Mouse (Mus musculus) neural tube, embryonic 11.5 days (tissue): ENCODE measurements around the gene Asb11. TPM values are rescaled to one million over a fixed set of nuclear protein-coding genes. Genes with fewer than 3 reads are reported as not detected.

Experiments used
- ATAC-seq: fragments of 200-750 bp; cut with Nextera tagmentation; 2 replicates; pipeline ENCODE4 v1.8.0; 2017; ENCODE audit warnings: moderate number of reproducible peaks, mild to moderate bottlenecking, moderate TSS enrichment, moderate library complexity; ENCODE audit not compliant: insufficient read depth, low FRiP score, low TSS enrichment
- DNase-seq: peaks from one replicate; pipeline ENCODE4 v3.0.0-alpha.2; 2015; ENCODE audit warnings: low spot score
- H3K27ac ChIP-seq: fragments of 300-500 bp; sonication (generic); 2 replicates; pipeline ENCODE4 v1.5.1; 2014; ENCODE audit warnings: low read depth, mild to moderate bottlenecking, low read length
- H3K27me3 ChIP-seq: fragments of 300-500 bp; sonication (generic); 2 replicates; pipeline ENCODE4 v1.6.1; 2014; ENCODE audit warnings: mild to moderate bottlenecking, low read length, mixed read lengths; ENCODE audit not compliant: control insufficient read depth, insufficient read depth
- H3K36me3 ChIP-seq: fragments of 300-500 bp; sonication (generic); 2 replicates; pipeline ENCODE4 v1.6.1; 2014; ENCODE audit warnings: mild to moderate bottlenecking, low read length, moderate library complexity, mixed read lengths; ENCODE audit not compliant: control insufficient read depth, insufficient read depth
- H3K4me1 ChIP-seq: fragments of 300-500 bp; sonication (generic); 2 replicates; pipeline ENCODE4 v1.6.1; 2014; ENCODE audit warnings: low read length, mixed read lengths; ENCODE audit not compliant: control insufficient read depth, insufficient read depth
- H3K4me2 ChIP-seq: fragments of 300-500 bp; sonication (generic); 2 replicates; pipeline ENCODE4 v1.6.1; 2014; ENCODE audit warnings: low read depth, mild to moderate bottlenecking, moderate library complexity
- H3K4me3 ChIP-seq: fragments of 300-500 bp; sonication (generic); 2 replicates; pipeline ENCODE4 v1.5.1; 2014; ENCODE audit warnings: low read depth, low read length
- H3K9ac ChIP-seq: fragments of 300-500 bp; sonication (generic); 2 replicates; pipeline ENCODE4 v1.6.1; 2014; ENCODE audit warnings: mild to moderate bottlenecking, low read length
- H3K9me3 ChIP-seq: fragments of 300-500 bp; sonication (generic); 2 replicates; pipeline ENCODE4 v1.6.1; 2016; ENCODE audit warnings: low read length; ENCODE audit not compliant: control insufficient read depth
- WGBS: fragments of 180-500 bp; shearing (Covaris S2); extraction: QIAGEN DNeasy Blood & Tissue Kit; methylation state at CpG from one replicate; pipeline ENCODE4 v1.1.7; 2014; 5-methylcytosine and 5-hydroxymethylcytosine counted together
- polyA plus RNA-seq: library from polyadenylated mRNA; unstranded; fragments of >200 nt; fragmentation: Nextera tagmentation; extraction: Ambion mirVana; gene quantifications from 2 replicates; pipeline ENCODE4 v1.2.1, GENCODE M21; 2014

Gene Asb11
- polyA plus RNA-seq, 1 experiment from 2014 or later = not detected

- DNase-seq (no peak), ATAC-seq (no peak)
- H3K27me3 ChIP-seq = no peaks in the 10 kb centered on the region
- H3K9me3 ChIP-seq = no peaks in the 10 kb centered on the region
- H3K4me3 ChIP-seq = no peak overlapping the region
- no peak overlapping the region for H3K9ac ChIP-seq
- no peaks in the 10 kb centered on the region for H3K36me3 ChIP-seq
- H3K27ac ChIP-seq = no peak overlapping the region
- H3K4me2 ChIP-seq = no peak overlapping the region
- H3K4me1 ChIP-seq = no peaks in the 10 kb centered on the region
Observed at GRCm38 (mm10) chrX:164418008-164418407, 18.8 kb upstream of the Asb11 start.

- peak; percentile 100 for ATAC-seq
- H3K27me3 ChIP-seq = no peaks in the 10 kb centered on the region
- no peaks in the 10 kb centered on the region for H3K36me3 ChIP-seq
- no peak within 1 kb of the TSS for H3K27ac ChIP-seq
- WGBS = 18% methylated on average over 35 of the region's 40 CpGs
- no peaks in the 10 kb centered on the region for H3K9me3 ChIP-seq
- H3K4me1 ChIP-seq = no peaks in the 10 kb centered on the region
- peak within 1 kb of the TSS; percentile 46 for H3K4me2 ChIP-seq
- peak; percentile 91 for DNase-seq
- H3K9ac ChIP-seq = peak within 1 kb of the TSS; percentile 65
- peak within 1 kb of the TSS; percentile 54 for H3K4me3 ChIP-seq
Observed at GRCm38 (mm10) chrX:164419471-164419939, 17.3 kb upstream of the Asb11 start, which contains the start of gene Piga. Gene Piga (plus strand): TSS chrX:164419787.

GRCm38 (mm10) chrX:164419955-164420354, 16.8 kb upstream of the Asb11 start:
- H3K4me2 ChIP-seq = peak overlapping the region; percentile 46
- ATAC-seq (no peak), DNase-seq (no peak)
- H3K9me3 ChIP-seq = no peaks in the 10 kb centered on the region
- no peak overlapping the region for H3K27ac ChIP-seq
- WGBS = 23% methylated on average over 13 of the region's 13 CpGs
- no peaks in the 10 kb centered on the region for H3K4me1 ChIP-seq
- no peaks in the 10 kb centered on the region for H3K27me3 ChIP-seq
- H3K36me3 ChIP-seq = no peaks in the 10 kb centered on the region
- peak overlapping the region; percentile 65 for H3K9ac ChIP-seq
- H3K4me3 ChIP-seq = peak overlapping the region; percentile 54

GRCm38 (mm10) chrX:164420518-164420917, 16.3 kb upstream of the Asb11 start:
- DNase-seq (no peak), ATAC-seq (no peak)
- Histone ChIP-seq H3K27me3 (no peaks in the 10 kb centered on the region), H3K4me2 (peak overlapping the region; percentile 46), H3K4me1 (no peaks in the 10 kb centered on the region), H3K4me3 (peak overlapping the region; percentile 54), H3K27ac (no peak overlapping the region), H3K9me3 (no peaks in the 10 kb centered on the region), H3K9ac (no peak overlapping the region), H3K36me3 (no peaks in the 10 kb centered on the region)
- WGBS = 62% methylated on average over 3 of the region's 3 CpGs

GRCm38 (mm10) chrX:164424821-164425220, 12.0 kb upstream of the Asb11 start:
- Histone ChIP-seq H3K4me3 (no peak overlapping the region), H3K9me3 (no peaks in the 10 kb centered on the region), H3K27ac (no peak overlapping the region), H3K9ac (no peak overlapping the region), H3K27me3 (no peaks in the 10 kb centered on the region), H3K4me2 (no peak overlapping the region), H3K36me3 (no peaks in the 10 kb centered on the region), H3K4me1 (no peaks in the 10 kb centered on the region)
- ATAC-seq = no peak
- WGBS = 84% methylated on average over 1 of the region's 1 CpGs
- no peak for DNase-seq

GRCm38 (mm10) chrX:164427295-164427694, 9.5 kb upstream of the Asb11 start:
- Histone ChIP-seq H3K4me1 (no peaks in the 10 kb centered on the region), H3K4me3 (no peak overlapping the region), H3K9ac (no peak overlapping the region), H3K27ac (no peak overlapping the region), H3K36me3 (peaks cover 2% of the 10 kb centered on the region; the same call in 1 of the 2 replicates), H3K4me2 (no peak overlapping the region), H3K9me3 (no peaks in the 10 kb centered on the region), H3K27me3 (no peaks in the 10 kb centered on the region)
- ATAC-seq (no peak), DNase-seq (no peak)
- 93% methylated on average over 4 of the region's 4 CpGs for WGBS

GRCm38 (mm10) chrX:164428224-164428623, 8.6 kb upstream of the Asb11 start:
- Histone ChIP-seq H3K4me3 (no peak overlapping the region), H3K4me1 (no peaks in the 10 kb centered on the region), H3K27ac (no peak overlapping the region), H3K9ac (no peak overlapping the region), H3K36me3 (peaks cover 2% of the 10 kb centered on the region; the same call in 1 of the 2 replicates), H3K9me3 (no peaks in the 10 kb centered on the region), H3K27me3 (no peaks in the 10 kb centered on the region), H3K4me2 (no peak overlapping the region)
- ATAC-seq = no peak
- DNase-seq = no peak
- WGBS = 83% methylated on average over 2 of the region's 2 CpGs

GRCm38 (mm10) chrX:164430621-164431020, 6.2 kb upstream of the Asb11 start:
- Histone ChIP-seq H3K9me3 (no peaks in the 10 kb centered on the region), H3K4me2 (no peak overlapping the region), H3K27ac (no peak overlapping the region), H3K36me3 (peaks cover 2% of the 10 kb centered on the region; the same call in 1 of the 2 replicates), H3K27me3 (no peaks in the 10 kb centered on the region), H3K9ac (no peak overlapping the region), H3K4me3 (no peak overlapping the region), H3K4me1 (no peaks in the 10 kb centered on the region)
- WGBS = 94% methylated on average over 6 of the region's 6 CpGs
- no peak for DNase-seq
- ATAC-seq = no peak

- H3K4me1 ChIP-seq = no peaks in the 10 kb centered on the region
- WGBS = 84% methylated on average over 2 of the region's 2 CpGs
- H3K9ac ChIP-seq = no peak overlapping the region
- DNase-seq (no peak), ATAC-seq (no peak)
- no peaks in the 10 kb centered on the region for H3K27me3 ChIP-seq
- H3K27ac ChIP-seq = no peak overlapping the region
- H3K4me2 ChIP-seq = no peak overlapping the region
- H3K36me3 ChIP-seq = peaks cover 2% of the 10 kb centered on the region; the same call in 1 of the 2 replicates
- no peaks in the 10 kb centered on the region for H3K9me3 ChIP-seq
- H3K4me3 ChIP-seq = no peak overlapping the region
Observed at GRCm38 (mm10) chrX:164431133-164431532, 5.7 kb upstream of the Asb11 start.
